Mouse (Mus musculus): ENCODE data around the gene Kif27.
"Not testable (repeated sequence)": the region's sequence is repeated elsewhere in the genome, so short reads cannot be mapped to it uniquely, and the experiment has no call there.

The Kif27 gene

DNA sequence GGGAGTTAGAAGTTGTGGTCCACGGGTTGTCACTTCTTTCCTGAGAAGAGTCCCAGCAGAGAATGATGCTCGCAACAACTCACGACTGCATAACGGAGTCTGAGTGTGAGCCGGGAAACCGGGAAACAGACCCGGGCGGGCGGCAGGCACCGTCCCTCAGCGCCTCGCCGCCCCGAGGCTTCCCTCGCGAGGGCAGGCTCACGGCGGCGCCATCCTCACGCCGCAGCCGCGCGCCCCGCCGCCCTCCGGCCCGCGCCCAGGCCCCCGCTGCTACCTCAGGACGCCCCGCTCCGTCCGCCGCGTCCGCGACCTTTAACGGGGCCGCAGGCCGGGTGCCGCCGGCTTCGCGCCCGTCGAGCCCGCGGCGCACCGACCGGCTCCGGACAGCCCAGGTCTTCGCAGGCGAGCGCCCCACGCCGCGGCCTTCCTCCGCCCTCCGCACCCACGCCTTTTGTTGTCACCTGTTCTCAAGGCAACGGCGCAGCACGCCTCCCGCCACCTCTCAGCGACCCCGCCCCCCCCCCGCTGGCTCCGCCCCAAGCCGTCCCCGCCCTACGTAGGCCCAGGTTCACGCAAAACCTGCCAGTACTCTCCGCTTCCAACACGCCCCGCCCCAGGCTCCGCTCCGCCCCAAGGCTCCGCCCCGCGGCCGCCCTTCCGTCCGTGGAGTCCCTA is at the start of gene Kif27:
TSS of gene Kif27 (minus strand) at position 494 of the 675 bp plus-strand sequence.
- DNase-seq: peak; percentile 55

DNA sequence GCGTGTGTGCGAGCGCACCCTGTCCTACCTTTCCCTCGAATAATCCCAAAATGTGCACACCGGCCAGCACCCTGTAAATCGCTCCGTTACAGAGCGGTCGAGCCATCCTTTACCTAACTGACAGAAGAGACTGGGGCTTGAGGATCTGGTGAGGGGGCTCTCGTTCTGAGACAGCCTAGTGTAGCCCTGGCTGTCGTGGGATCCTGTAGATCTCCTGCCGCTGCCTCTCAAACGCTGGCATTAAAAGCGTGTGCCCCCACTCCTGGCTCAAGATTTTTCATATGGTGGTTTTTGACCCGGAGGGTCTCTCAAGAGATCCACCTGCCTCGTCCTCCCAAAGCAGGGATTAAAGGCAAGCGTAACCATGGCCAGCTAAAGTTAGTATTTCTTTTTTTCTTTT is 44.3 kb upstream of the Kif27 start, which contains the start of gene Hnrnpk:
TSS of gene Hnrnpk (minus strand) at position 101 of the 400 bp plus-strand sequence.
- not testable (repeated sequence) for DNase-seq

DNA sequence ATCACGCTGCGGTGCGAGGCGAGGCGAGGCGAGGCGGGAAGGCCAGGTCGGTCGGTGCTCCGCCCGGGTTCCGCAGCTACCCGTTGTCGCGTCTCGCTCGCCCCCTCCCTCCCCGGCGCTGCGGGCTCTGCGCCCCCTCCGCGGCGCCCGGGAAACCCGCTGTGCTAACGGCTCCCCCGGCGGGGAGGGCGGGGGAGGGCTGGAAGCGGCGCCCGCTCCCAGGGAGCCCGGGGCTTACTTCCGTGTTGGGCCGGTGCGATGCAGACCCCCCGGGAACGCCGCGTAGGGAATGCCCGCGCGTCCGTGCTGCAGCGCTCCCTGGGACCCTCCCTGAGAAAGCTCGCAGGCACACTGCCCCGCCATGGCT is 43.8 kb upstream of the Kif27 start:
- no peak for DNase-seq

DNA sequence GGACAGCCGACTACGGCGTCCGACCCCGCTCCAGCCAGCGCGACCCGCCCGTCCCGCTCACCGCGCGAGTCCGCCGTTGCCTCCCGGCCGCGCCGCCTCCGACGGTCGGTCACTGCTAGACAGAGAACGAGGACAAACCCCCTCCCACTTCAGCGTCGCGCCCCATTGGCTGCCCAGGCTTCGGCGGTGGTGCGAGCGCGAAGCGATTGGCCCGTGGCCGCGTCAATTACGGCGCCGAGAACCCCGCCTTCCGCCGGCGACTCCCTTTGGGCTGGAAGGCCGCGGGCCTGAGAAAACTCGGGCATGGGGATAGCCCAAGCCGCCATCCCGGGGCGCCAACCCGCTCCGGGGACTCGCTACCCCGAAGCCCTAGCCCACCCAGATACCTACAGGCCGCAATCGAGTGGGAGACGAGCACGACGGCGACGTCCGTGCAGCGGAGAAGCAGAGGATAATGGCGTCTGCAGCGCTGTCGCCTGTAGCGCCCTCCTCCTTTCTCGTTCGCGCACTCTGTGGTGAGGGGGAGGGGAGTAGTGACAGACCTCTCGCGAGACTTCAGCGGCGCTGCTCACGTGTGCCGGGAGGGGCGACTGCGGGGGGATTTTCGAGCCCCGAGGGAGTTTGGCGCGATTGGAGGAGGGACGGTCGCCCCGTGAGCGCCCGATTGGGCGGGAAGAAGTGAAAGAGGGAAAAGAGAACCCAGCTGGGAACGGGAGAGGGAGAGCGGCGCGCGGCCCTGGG is 43.3 kb upstream of the Kif27 start, which contains the start of gene Rmi1:
TSS of gene Rmi1 (plus strand) at position 246 of the 741 bp plus-strand sequence.
- peak; percentile 98 for DNase-seq

DNA sequence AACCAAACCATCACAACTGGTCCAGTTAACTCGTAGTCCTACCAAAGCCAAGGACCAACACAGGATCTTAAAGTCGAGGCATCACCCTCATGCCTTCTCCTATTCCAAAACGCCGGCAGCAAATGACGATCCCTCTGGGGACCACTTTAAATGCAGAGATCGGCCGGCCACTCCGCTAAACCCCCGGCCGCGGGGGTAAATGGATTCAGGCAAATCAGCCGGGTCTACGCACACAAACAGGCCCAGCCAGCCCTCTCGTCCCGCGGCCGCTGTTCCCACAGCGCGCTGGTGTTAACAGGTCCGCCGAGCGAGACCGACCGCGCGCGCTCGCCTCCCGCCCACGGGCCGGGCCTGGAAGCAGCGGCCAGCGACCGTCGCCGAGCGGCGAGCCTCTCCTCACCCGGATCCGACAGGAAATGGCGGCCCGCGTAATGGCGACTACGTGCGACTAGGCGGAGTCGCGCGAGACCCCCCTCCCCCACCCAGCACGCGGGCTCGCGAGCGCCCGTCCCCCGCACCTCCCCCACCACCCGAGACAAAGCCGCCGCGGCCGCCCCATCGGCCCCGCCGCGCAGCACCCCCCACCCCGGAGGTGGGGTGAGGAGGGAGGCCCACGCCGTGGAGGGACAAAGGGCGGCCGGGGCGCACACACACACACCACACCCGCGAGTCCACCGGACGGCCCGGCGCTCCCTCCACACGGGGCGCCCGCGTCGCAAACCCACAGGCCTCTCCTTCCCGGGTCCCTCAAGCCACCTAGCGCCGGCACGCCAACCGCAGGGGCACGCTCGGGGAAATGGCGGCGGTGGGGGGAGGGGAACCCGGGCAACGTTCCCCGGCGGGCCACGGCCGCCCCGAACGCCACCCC is 42.4 kb upstream of the Kif27 start:
- peak; percentile 62 for DNase-seq

GRCm38 (mm10) chr13:58400576-58400975 is 41.7 kb upstream of the Kif27 start:
- no peak for DNase-seq

DNA sequence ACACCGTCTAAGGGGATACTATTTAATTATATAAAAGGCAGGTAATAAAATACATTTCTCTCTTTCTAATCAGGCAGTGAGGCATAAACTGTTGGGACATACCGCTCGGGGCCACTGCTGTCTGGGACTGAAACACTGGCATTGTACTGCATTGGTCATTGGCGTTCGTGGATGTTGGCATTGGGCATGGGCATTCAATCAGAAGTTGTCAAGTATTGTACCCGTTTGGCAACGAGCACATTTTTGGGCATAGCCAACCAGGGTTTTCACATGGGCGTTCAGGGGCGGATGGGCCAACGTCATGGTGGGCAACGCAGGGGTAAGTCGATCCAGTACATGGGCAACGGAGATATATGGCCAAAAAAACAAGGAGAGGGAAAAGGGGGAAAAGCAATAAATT is 38.7 kb upstream of the Kif27 start:
- DNase-seq: no peak

- not testable (repeated sequence) for DNase-seq
These were observed 35.5 kb upstream of the Kif27 start for GRCm38 (mm10) chr13:58394392-58394791.

- DNase-seq: no peak
These were observed 30.5 kb upstream of the Kif27 start for GRCm38 (mm10) chr13:58389324-58389951.

- no peak for DNase-seq
These were observed 29.5 kb upstream of the Kif27 start for GRCm38 (mm10) chr13:58388379-58388778.

GRCm38 (mm10) chr13:58387948-58388347 is 29.0 kb upstream of the Kif27 start:
- peak; percentile 28 for DNase-seq

DNA sequence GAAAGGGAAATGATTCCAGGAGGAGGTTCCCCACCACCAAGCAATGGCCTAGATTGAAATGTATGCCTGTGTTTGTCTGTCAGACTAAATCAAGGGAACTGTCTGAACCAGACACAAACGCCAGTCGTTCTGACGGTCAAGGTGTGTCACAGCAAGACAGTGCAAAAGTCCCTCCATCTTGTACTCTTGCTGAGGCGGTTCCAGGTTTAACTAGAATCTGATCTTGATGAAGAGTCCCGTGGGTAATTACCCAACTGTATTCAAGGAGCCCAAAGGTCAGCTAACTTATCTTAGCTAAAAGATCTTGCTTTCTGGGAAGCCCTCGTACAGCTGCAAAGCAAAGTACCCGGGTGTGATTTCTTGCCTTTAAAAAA is 26.6 kb upstream of the Kif27 start:
- no peak for DNase-seq

GRCm38 (mm10) chr13:58384779-58385546 is 26.0 kb upstream of the Kif27 start, which contains the start of gene 2210016F16Rik:
TSS of gene 2210016F16Rik (minus strand) at chr13:58385225.
- peak; percentile 30 for DNase-seq

- no peak for DNase-seq
These were observed 25.4 kb upstream of the Kif27 start for GRCm38 (mm10) chr13:58384371-58384770.

DNA sequence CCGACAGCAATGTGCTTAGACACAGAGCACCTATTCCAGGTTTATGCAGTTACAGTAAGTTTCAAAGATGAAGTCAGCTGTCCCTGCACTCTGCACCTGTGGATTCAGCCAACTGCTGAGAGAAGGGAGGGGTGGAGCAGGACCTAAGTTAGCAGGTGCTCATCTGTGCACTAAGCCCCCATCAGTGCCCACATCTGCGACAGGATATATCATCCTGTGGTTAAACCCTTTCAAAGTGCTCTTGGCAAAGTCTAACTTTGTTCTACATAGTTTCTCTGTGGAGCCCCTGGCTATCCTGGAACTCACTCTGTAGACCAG is 14.2 kb upstream of the Kif27 start:
- DNase-seq: no peak

GRCm38 (mm10) chr13:58372278-58373152 is 13.6 kb upstream of the Kif27 start:
- no peak for DNase-seq

- DNase-seq: no peak
These were observed 9.9 kb upstream of the Kif27 start for GRCm38 (mm10) chr13:58368835-58369234.

DNA sequence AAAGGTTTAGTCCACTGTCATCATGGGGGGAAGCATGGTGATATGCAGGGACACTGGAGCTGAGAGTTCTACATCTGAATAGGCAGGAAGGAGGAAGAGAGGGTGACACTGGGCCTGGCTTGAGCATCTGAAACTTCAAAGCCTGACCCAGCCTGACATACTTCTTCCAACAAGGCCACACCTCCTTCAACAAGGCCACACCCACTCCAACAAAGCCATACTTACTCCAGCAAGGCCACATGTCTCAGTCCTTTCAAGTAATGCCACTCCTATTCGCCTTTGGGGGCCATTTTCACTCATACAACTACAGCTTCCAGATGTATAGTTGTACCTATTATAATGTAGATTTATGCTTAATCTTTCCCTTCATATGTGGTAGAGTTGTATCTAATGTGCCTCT is 8.7 kb upstream of the Kif27 start:
- no peak for DNase-seq

DNA sequence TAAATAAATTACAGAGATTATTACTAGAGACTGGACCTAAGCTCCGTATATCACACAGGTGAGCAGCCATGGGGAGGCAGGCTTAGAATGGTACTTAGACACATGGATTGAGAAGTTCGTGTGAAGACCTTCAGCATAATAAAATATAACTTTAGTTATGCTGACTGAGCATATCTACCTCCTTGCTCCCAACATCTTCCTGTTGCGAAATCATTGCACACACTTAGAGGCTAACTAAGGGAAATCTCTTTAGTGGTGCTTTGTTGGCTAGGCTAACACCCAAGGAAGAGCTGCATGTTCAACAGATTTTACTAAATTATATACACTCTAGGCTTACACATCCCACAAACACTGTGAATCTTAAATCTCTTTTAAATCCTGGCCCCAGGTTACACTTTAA is 7.5 kb upstream of the Kif27 start:
- no peak for DNase-seq

- not testable (repeated sequence) for DNase-seq
These were observed 6.3 kb upstream of the Kif27 start for GRCm38 (mm10) chr13:58365179-58365578.

Data from cerebellum, adult 11 months (tissue).